In the genomic region with DNA sequence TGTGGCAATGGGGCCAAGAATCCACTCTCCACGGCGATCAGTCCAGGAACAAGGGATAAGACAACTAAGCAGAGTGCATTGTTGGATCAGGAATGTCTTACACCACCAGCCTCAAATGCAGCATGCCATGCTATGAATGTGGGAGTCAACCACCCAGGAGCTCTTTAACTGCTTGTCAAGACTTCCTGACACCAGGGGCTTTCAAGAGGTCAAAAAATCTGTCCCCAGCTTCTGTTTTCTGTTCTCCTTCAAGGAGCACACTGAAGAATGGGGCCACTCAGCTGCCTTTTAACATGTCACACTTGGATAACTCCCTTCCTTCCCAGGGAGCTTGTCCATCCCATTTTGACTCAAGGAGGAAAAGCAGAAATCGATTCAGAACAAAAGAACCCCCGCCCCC, we compare ENCODE assay signal across 18 mouse cellular contexts.
DNase-seq lines count a peak whose midpoint lies in the region; ATAC-seq lines count a peak whose summit lies in the region.
"Had no signal": no experiment of that assay in that cellular context is flagged by ENCODE, and none has a peak within 500 bp of the region (broad histone marks: within the 10 kb centered on the region; RNA-seq: fewer than 3 reads in every experiment).

No protein-coding gene starts in this region.

- intact Hi-C loops in heart, postnatal 14 days (cut with DNase I), result no loop called here

- 0 out of 2 replicates have a peak overlapping the region, but pooled peaks have one; percentile 3 for H3K27ac ChIP-seq in forebrain, embryonic 12.5 days
- H3K27ac ChIP-seq in forebrain, embryonic 14.5 days (ENCODE audit: low read depth, low read length), result no peak overlapping the region
- H3K27ac ChIP-seq in midbrain, embryonic 11.5 days (ENCODE audit: low read depth, low read length), result peak overlapping the region; percentile 53
- H3K27ac ChIP-seq: embryonic facial prominence, embryonic 12.5 days; neural tube, embryonic 12.5 days; stomach, embryonic 15.5 days had no signal

- peaks cover 57% of the 10 kb centered on the region for H3K4me1 ChIP-seq in forebrain, embryonic 12.5 days
- peaks cover 35% of the 10 kb centered on the region for H3K4me1 ChIP-seq in forebrain, embryonic 14.5 days (ENCODE audit: control insufficient read depth, insufficient read depth, low read length)
- peaks cover 44% of the 10 kb centered on the region for H3K4me1 ChIP-seq in midbrain, embryonic 11.5 days (ENCODE audit: control insufficient read depth, insufficient read depth, low read length)
- H3K4me1 ChIP-seq: stomach, embryonic 15.5 days had no signal

- DNase-seq in forebrain, embryonic 14.5 days (ENCODE audit: low spot score), result no peak
- DNase-seq in kidney, postnatal 4 days, result peak; percentile 2 to 4
- no peak for DNase-seq in kidney, adult 18-20 months
- peak; percentile 46 for DNase-seq in embryo, embryonic 9.5 days (ENCODE audit: extremely low spot score)
- peak; percentile 90 for DNase-seq in midbrain, embryonic 11.5 days (ENCODE audit: low spot score, missing footprints)
- DNase-seq in heart, postnatal 14 days, result no peak
- DNase-seq in heart, postnatal 4 days, result no peak
- DNase-seq: cerebellum, postnatal 10 days; gastrocnemius, postnatal 36 days; left cerebral cortex, postnatal 4 days; lung, adult 2 months; lung, postnatal 36 days; right cerebral cortex, adult 18-20 months; thymus, adult 2 months had no signal

- ATAC-seq in forebrain, embryonic 12.5 days (ENCODE audit: low FRiP score), result no peak
- no peak for ATAC-seq in forebrain, embryonic 14.5 days
- peak; percentile 12; the same call in 1 of the 2 replicates for ATAC-seq in midbrain, embryonic 11.5 days (ENCODE audit: low FRiP score)

- 0 out of 2 replicates have a peak, but pooled peaks cover 4% of the 10 kb centered on the region for H3K27me3 ChIP-seq in forebrain, embryonic 12.5 days
- H3K27me3 ChIP-seq in forebrain, embryonic 14.5 days (replicated peaks; ENCODE audit: control insufficient read depth, insufficient read depth, low read length), result no peaks in the 10 kb centered on the region
- no peaks in the 10 kb centered on the region for H3K27me3 ChIP-seq in midbrain, embryonic 11.5 days (ENCODE audit: control insufficient read depth, insufficient read depth, low read length)
- H3K27me3 ChIP-seq: embryonic facial prominence, embryonic 12.5 days; neural tube, embryonic 12.5 days; stomach, embryonic 15.5 days had no signal

- 11% methylated on average over 4 of the region's 4 CpGs for WGBS in forebrain, embryonic 12.5 days
- 12% methylated on average over 4 of the region's 4 CpGs for WGBS in forebrain, embryonic 14.5 days
- WGBS in midbrain, embryonic 11.5 days, result 2% methylated on average over 4 of the region's 4 CpGs

- no peak overlapping the region for H3K4me2 ChIP-seq in forebrain, embryonic 12.5 days
- no peak overlapping the region for H3K4me2 ChIP-seq in forebrain, embryonic 14.5 days (ENCODE audit: low read length)
- H3K4me2 ChIP-seq in midbrain, embryonic 11.5 days, result no peak overlapping the region
- H3K4me2 ChIP-seq: embryonic facial prominence, embryonic 12.5 days; neural tube, embryonic 12.5 days; stomach, embryonic 15.5 days had no signal

- H3K4me3 ChIP-seq in forebrain, embryonic 12.5 days (replicated peaks), result no peak overlapping the region
- H3K4me3 ChIP-seq in forebrain, embryonic 14.5 days (ENCODE audit: low read depth, low read length), result no peak overlapping the region
- no peak overlapping the region for H3K4me3 ChIP-seq in midbrain, embryonic 11.5 days (ENCODE audit: low read depth, low read length)
- H3K4me3 ChIP-seq: embryonic facial prominence, embryonic 12.5 days; neural tube, embryonic 12.5 days; stomach, embryonic 15.5 days had no signal

- H3K9me3 ChIP-seq in forebrain, embryonic 12.5 days, result no peaks in the 10 kb centered on the region
- H3K9me3 ChIP-seq in forebrain, embryonic 14.5 days (replicated peaks; ENCODE audit: control insufficient read depth, low read length), result no peaks in the 10 kb centered on the region
- H3K9me3 ChIP-seq in midbrain, embryonic 11.5 days (ENCODE audit: control insufficient read depth, low read length), result no peaks in the 10 kb centered on the region
- H3K9me3 ChIP-seq: embryonic facial prominence, embryonic 12.5 days; neural tube, embryonic 12.5 days; stomach, embryonic 15.5 days had no signal

- peaks cover 28% of the 10 kb centered on the region for H3K36me3 ChIP-seq in forebrain, embryonic 12.5 days (replicated peaks)
- H3K36me3 ChIP-seq in forebrain, embryonic 14.5 days (ENCODE audit: control insufficient read depth, insufficient read depth, low read length), result peaks cover 15% of the 10 kb centered on the region
- H3K36me3 ChIP-seq in midbrain, embryonic 11.5 days (ENCODE audit: control insufficient read depth, insufficient read depth, low read length), result no peaks in the 10 kb centered on the region
- H3K36me3 ChIP-seq: embryonic facial prominence, embryonic 12.5 days; stomach, embryonic 15.5 days had no signal

- H3K9ac ChIP-seq in forebrain, embryonic 12.5 days, result no peak overlapping the region
- H3K9ac ChIP-seq in forebrain, embryonic 14.5 days (ENCODE audit: low read length), result no peak overlapping the region
- no peak overlapping the region for H3K9ac ChIP-seq in midbrain, embryonic 11.5 days (ENCODE audit: low read length)
- H3K9ac ChIP-seq: embryonic facial prominence, embryonic 12.5 days; neural tube, embryonic 12.5 days; stomach, embryonic 15.5 days had no signal

Comparison
In these comparisons a context has a peak if more than half of its experiments do, and no peak if none do; other contexts are left out.
1. DNase-seq: peak in kidney, postnatal 4 days (2 of 2), embryo, embryonic 9.5 days (single experiment) and midbrain, embryonic 11.5 days (single experiment); none in forebrain, embryonic 14.5 days (single experiment), kidney, adult 18-20 months (single experiment), heart, postnatal 14 days (0 of 2) and heart, postnatal 4 days (single experiment).